ENCODE assay signal across 21 mouse cellular contexts in genomic region chrX:37095106-37095768, GRCm38 (mm10). TPM values are rescaled to one million over a fixed set of nuclear protein-coding genes. Genes with fewer than 3 reads are reported as not detected.
DNase-seq lines count a peak whose midpoint lies in the region; ATAC-seq and TF ChIP-seq lines count a peak whose summit lies in the region.
"Had no signal": no experiment of that assay in that cellular context is flagged by ENCODE, and none has a peak within 500 bp of the region (broad histone marks: within the 10 kb centered on the region; RNA-seq: fewer than 3 reads in every experiment).

No protein-coding gene starts in this region.

- peak overlapping the region; percentile 40 for H3K27ac ChIP-seq in CH12.LX (ENCODE audit: insufficient read depth, low read depth)
- H3K27ac ChIP-seq in thymus, adult 2 months (ENCODE audit: control insufficient read depth, insufficient read depth, low read length), result no peak overlapping the region
- no peak overlapping the region for H3K27ac ChIP-seq in hindbrain, embryonic 13.5 days
- H3K27ac ChIP-seq: embryonic facial prominence, embryonic 13.5 days; forebrain, embryonic 12.5 days; heart, adult 2 months had no signal

- WGBS in thymus, adult 2 months, result 33% methylated on average over 11 of the region's 11 CpGs
- 94% methylated on average over 11 of the region's 11 CpGs for WGBS in hindbrain, embryonic 13.5 days

- dilution Hi-C loops in CH12.LX (cut with MboI; ENCODE audit: extremely low pct_ligation_motif_present, extremely low pct_unique_long_range_greater_than_20kb, low sequenced_read_pairs), result no loop called here

- no peak overlapping the region for H3K9ac ChIP-seq in CH12.LX (ENCODE audit: insufficient read depth, low read depth)
- no peak overlapping the region for H3K9ac ChIP-seq in hindbrain, embryonic 13.5 days
- H3K9ac ChIP-seq: embryonic facial prominence, embryonic 13.5 days; forebrain, embryonic 12.5 days had no signal

- no peaks in the 10 kb centered on the region for H3K27me3 ChIP-seq in CH12.LX (replicated peaks)
- H3K27me3 ChIP-seq in splenic B cell, adult 2 months (ENCODE audit: control insufficient read depth, insufficient read depth, low read length, poor library complexity, severe bottlenecking), result no peaks in the 10 kb centered on the region
- H3K27me3 ChIP-seq in thymus, adult 2 months (ENCODE audit: control insufficient read depth, insufficient read depth, low read length), result no peaks in the 10 kb centered on the region
- H3K27me3 ChIP-seq in hindbrain, embryonic 13.5 days, result no peaks in the 10 kb centered on the region
- H3K27me3 ChIP-seq: embryonic facial prominence, embryonic 13.5 days; forebrain, embryonic 12.5 days had no signal

- in situ Hi-C loops in CH12.LX (cut with MboI; ENCODE audit: low pct_ligation_motif_present, low pct_unique_long_range_greater_than_20kb, low sequenced_read_pairs), result no loop called here

- peaks cover 0 to 13% of the 10 kb centered on the region in 2 experiments; a peak in 2 of 4 replicates for H3K4me1 ChIP-seq in CH12.LX (ENCODE audit: control insufficient read depth in 1 of 2, insufficient read depth in 2 of 2)
- no peaks in the 10 kb centered on the region for H3K4me1 ChIP-seq in thymus, adult 2 months (replicated peaks; ENCODE audit: control insufficient read depth, insufficient read depth, low read length)
- no peaks in the 10 kb centered on the region for H3K4me1 ChIP-seq in hindbrain, embryonic 13.5 days (replicated peaks)
- H3K4me1 ChIP-seq: embryonic facial prominence, embryonic 13.5 days; forebrain, embryonic 12.5 days had no signal

- ATAC-seq in granulocyte monocyte progenitor cell, adult 5-6 weeks (replicated peaks; ENCODE audit: poor library complexity, severe bottlenecking), result peak; percentile 37; the same call in 1 of the 2 replicates
- no peak for ATAC-seq in hindbrain, embryonic 13.5 days (ENCODE audit: low FRiP score)
- ATAC-seq: forebrain, embryonic 16.5 days; hindbrain, embryonic 16.5 days had no signal

- TF ChIP-seq CTCF in CH12.LX (conservative IDR thresholded peaks at IDR 0.05 in 1 of 2, IDR thresholded peaks at IDR 0.05 in 1 of 2; ENCODE audit: low read depth in 2 of 2, low read length in 2 of 2), result no peak
- TF ChIP-seq CTCF in thymus, adult 2 months (IDR thresholded peaks at IDR 0.05; ENCODE audit: borderline replicate concordance, control insufficient read depth, extremely low read depth, insufficient read depth, low read length, poor library complexity), result no peak

- DNase-seq in A20 (ENCODE audit: low read depth, low spot score) (peak; percentile 54), CH12.LX (ENCODE audit: extremely low read depth) (no peak)
- peak; percentile 32 for DNase-seq in splenic B cell, adult 2 months (ENCODE audit: low read depth, low spot score)
- no peak for DNase-seq in thymus, adult 2 months
- DNase-seq in cerebellum, adult 11 months, result no peak
- DNase-seq: adrenal gland, adult 2 months; adrenal gland, postnatal 36 days; cerebellum, adult 8-10 months; cerebellum, postnatal 14 days; gastrocnemius, postnatal 10 days; heart, adult 2 months; heart, postnatal 36 days had no signal

- TF ChIP-seq EP300 in CH12.LX (IDR thresholded peaks at IDR 0.05; ENCODE audit: low read length), result peak; percentile 66

- H3K79me2 ChIP-seq in CH12.LX (replicated peaks; ENCODE audit: control insufficient read depth, extremely low read depth, insufficient read depth, poor library complexity, severe bottlenecking), result no peaks in the 10 kb centered on the region

- no peak for TF ChIP-seq POLR2A in CH12.LX (IDR thresholded peaks at IDR 0.05; ENCODE audit: low read depth, low read length)
- TF ChIP-seq POLR2A in thymus, adult 2 months (IDR thresholded peaks at IDR 0.05; ENCODE audit: control insufficient read depth, extremely low read depth, insufficient read depth, low read length, poor library complexity), result no peak

- no peak for TF ChIP-seq RAD21 in CH12.LX (IDR thresholded peaks at IDR 0.05; ENCODE audit: low read depth, low read length)

- H3K9me3 ChIP-seq in CH12.LX (replicated peaks; ENCODE audit: low read length), result no peaks in the 10 kb centered on the region
- H3K9me3 ChIP-seq in hindbrain, embryonic 13.5 days, result no peaks in the 10 kb centered on the region
- H3K9me3 ChIP-seq: embryonic facial prominence, embryonic 13.5 days; forebrain, embryonic 12.5 days had no signal

- H3K36me3 ChIP-seq in CH12.LX (replicated peaks in 1 of 2; ENCODE audit: control insufficient read depth in 1 of 2, insufficient read depth in 1 of 2, low read length in 1 of 2), result peaks cover 18 to 40% of the 10 kb centered on the region in 2 experiments
- no peaks in the 10 kb centered on the region for H3K36me3 ChIP-seq in splenic B cell, adult 2 months (ENCODE audit: control insufficient read depth, insufficient read depth, low read length, poor library complexity, severe bottlenecking)
- H3K36me3 ChIP-seq in thymus, adult 2 months (ENCODE audit: control insufficient read depth, insufficient read depth, low read length), result peaks cover 11% of the 10 kb centered on the region
- H3K36me3 ChIP-seq in hindbrain, embryonic 13.5 days, result peaks cover 20% of the 10 kb centered on the region

- H3K4me3 ChIP-seq in CH12.LX (replicated peaks in 1 of 3; ENCODE audit: low read depth in 2 of 3, low read length in 2 of 3, poor library complexity in 1 of 3), result no peak overlapping the region
- H3K4me3 ChIP-seq in thymus, adult 2 months (ENCODE audit: control insufficient read depth, insufficient read depth, low read length), result no peak overlapping the region
- no peak overlapping the region for H3K4me3 ChIP-seq in hindbrain, embryonic 13.5 days
- H3K4me3 ChIP-seq: embryonic facial prominence, embryonic 13.5 days; forebrain, embryonic 12.5 days; heart, adult 2 months had no signal

- peak overlapping the region; percentile 58 for H3K4me2 ChIP-seq in CH12.LX (ENCODE audit: insufficient read depth, low read depth, poor library complexity, severe bottlenecking)
- H3K4me2 ChIP-seq in hindbrain, embryonic 13.5 days, result no peak overlapping the region
- H3K4me2 ChIP-seq: embryonic facial prominence, embryonic 13.5 days; forebrain, embryonic 12.5 days; heart, embryonic 11.5 days had no signal

TF ChIP-seq in CH12.LX, 34 proteins besides CTCF, POLR2A, EP300 and RAD21:
- TF ChIP-seq BHLHE40 (IDR thresholded peaks at IDR 0.05; ENCODE audit: low read depth, low read length) (peak; percentile 81), KAT2A (IDR thresholded peaks at IDR 0.05; ENCODE audit: insufficient replicate concordance, low read length) (no peak), ZNF384 (IDR thresholded peaks at IDR 0.05; ENCODE audit: low read depth, low read length) (peak; percentile 86), NRF1 (IDR thresholded peaks at IDR 0.05; ENCODE audit: low read depth, low read length) (no peak), RCOR1 (conservative IDR thresholded peaks at IDR 0.05; ENCODE audit: low read depth, low read length) (no peak), MAFK (IDR thresholded peaks at IDR 0.05; ENCODE audit: insufficient replicate concordance, low read length) (no peak), JUND (conservative IDR thresholded peaks at IDR 0.05; ENCODE audit: low read depth, low read length) (no peak), POLR2AphosphoS2 (IDR thresholded peaks at IDR 0.05; ENCODE audit: low read depth, low read length) (no peak), E2F4 (IDR thresholded peaks at IDR 0.05; ENCODE audit: insufficient replicate concordance, low read depth, low read length) (no peak), NELFE (IDR thresholded peaks at IDR 0.05; ENCODE audit: low read depth, low read length) (no peak)
TF ChIP-seq in CH12.LX: peak in this region for 2.

RNA-seq across cellular contexts. Expression of gene Rpl39, which starts 10.0 kb away (rescaled TPM):
- 2,172 and 2,270 TPM in 2 replicates for total RNA-seq in CH12.LX (2012; rRNA removed)
- total RNA-seq in CH12.LX (2014; rRNA removed), result 1,227 and 1,249 TPM in 2 replicates
- polyA plus RNA-seq in CH12.LX (2012; ENCODE audit: insufficient read length, low read depth), result 2,129 and 2,542 TPM in 2 replicates
- total RNA-seq in granulocyte monocyte progenitor cell, adult 5-6 weeks (2014; fragmentation: Nextera tagmentation), result 2,391 and 2,751 TPM in 2 replicates
- total RNA-seq in granulocyte monocyte progenitor cell, adult 5-6 weeks (2017), result 3,105 and 3,852 TPM in 2 replicates
- polyA plus RNA-seq in thymus, adult 2 months (2012; rRNA removed), result 98.5 and 123 TPM in 2 replicates
- 349 and 381 TPM in 2 replicates for polyA plus RNA-seq in hindbrain, embryonic 13.5 days (2015; fragmentation: Nextera tagmentation; extraction: Ambion mirVana)

RNA-seq across cellular contexts. Expression of gene Upf3b, which starts 14.9 kb away (rescaled TPM):
- total RNA-seq in CH12.LX (2012; rRNA removed) (14.2 and 15.2 TPM in 2 replicates), CH12.LX (2014; rRNA removed) (13.4 and 15.7 TPM in 2 replicates)
- 49.6 and 57.7 TPM in 2 replicates for polyA plus RNA-seq in CH12.LX (2012; ENCODE audit: insufficient read length, low read depth)
- 48.5 and 59.1 TPM in 2 replicates for total RNA-seq in granulocyte monocyte progenitor cell, adult 5-6 weeks (2014; fragmentation: Nextera tagmentation)
- 57.7 and 58.8 TPM in 2 replicates for total RNA-seq in granulocyte monocyte progenitor cell, adult 5-6 weeks (2017)
- polyA plus RNA-seq in thymus, adult 2 months (2012; rRNA removed), result 4.8 and 5.0 TPM in 2 replicates
- polyA plus RNA-seq in hindbrain, embryonic 13.5 days (2015; fragmentation: Nextera tagmentation; extraction: Ambion mirVana), result 33.6 and 36.2 TPM in 2 replicates

RNA-seq across cellular contexts. Expression of gene Nkap, which starts 31.4 kb away (rescaled TPM):
- total RNA-seq in CH12.LX (2012; rRNA removed), result 10.5 and 11.6 TPM in 2 replicates
- total RNA-seq in CH12.LX (2014; rRNA removed), result 19.4 TPM in 2 replicates
- 17.4 and 28.2 TPM in 2 replicates for polyA plus RNA-seq in CH12.LX (2012; ENCODE audit: insufficient read length, low read depth)
- 11.0 and 15.8 TPM in 2 replicates for total RNA-seq in granulocyte monocyte progenitor cell, adult 5-6 weeks (2014; fragmentation: Nextera tagmentation)
- total RNA-seq in granulocyte monocyte progenitor cell, adult 5-6 weeks (2017), result 16.3 and 65.0 TPM in 2 replicates
- polyA plus RNA-seq in thymus, adult 2 months (2012; rRNA removed), result 5.9 and 6.8 TPM in 2 replicates
- polyA plus RNA-seq in hindbrain, embryonic 13.5 days (2015; fragmentation: Nextera tagmentation; extraction: Ambion mirVana), result 24.2 and 25.0 TPM in 2 replicates

RNA-seq across cellular contexts. Expression of gene Sowahd, which starts 46.6 kb away (rescaled TPM):
- total RNA-seq in CH12.LX (2012; rRNA removed), result not detected in 2 replicates
- not detected in 2 replicates for total RNA-seq in CH12.LX (2014; rRNA removed)
- not detected in 2 replicates for polyA plus RNA-seq in CH12.LX (2012; ENCODE audit: insufficient read length, low read depth)
- total RNA-seq in granulocyte monocyte progenitor cell, adult 5-6 weeks (2014; fragmentation: Nextera tagmentation), result 0.38 TPM in 1 of 2 replicates, not detected in the other
- 0.15 and 1.2 TPM in 2 replicates for total RNA-seq in granulocyte monocyte progenitor cell, adult 5-6 weeks (2017)
- polyA plus RNA-seq in thymus, adult 2 months (2012; rRNA removed), result 0.13 and 0.19 TPM in 2 replicates
- polyA plus RNA-seq in hindbrain, embryonic 13.5 days (2015; fragmentation: Nextera tagmentation; extraction: Ambion mirVana), result 0.10 TPM in 1 of 2 replicates, not detected in the other
- total RNA-seq: gastrocnemius, postnatal 10 days; heart, adult 2 months; heart, postnatal 36 days had no signal
- polyA plus RNA-seq: embryonic facial prominence, embryonic 13.5 days; forebrain, embryonic 12.5 days; forebrain, embryonic 16.5 days; heart, adult 2 months; hindbrain, embryonic 11.5 days; intestine, embryonic 14.5 days had no signal

Comparison
In these comparisons a context has a peak if more than half of its experiments do, and no peak if none do; other contexts are left out.
1. DNase-seq: peak in A20 (single experiment) and splenic B cell, adult 2 months (single experiment); none in CH12.LX (single experiment), thymus, adult 2 months (single experiment) and cerebellum, adult 11 months (single experiment).